Mouse (Mus musculus): Measurements from ENCODE around the gene Apba3. TPM values are rescaled to one million over a fixed set of nuclear protein-coding genes. Genes with fewer than 3 reads are reported as not detected.
A peak's percentile ranks its signal among the peaks of the same experiment; 100 is the strongest.

The Apba3 gene
- total RNA-seq, 1 experiment = 72.3 TPM

DNA sequence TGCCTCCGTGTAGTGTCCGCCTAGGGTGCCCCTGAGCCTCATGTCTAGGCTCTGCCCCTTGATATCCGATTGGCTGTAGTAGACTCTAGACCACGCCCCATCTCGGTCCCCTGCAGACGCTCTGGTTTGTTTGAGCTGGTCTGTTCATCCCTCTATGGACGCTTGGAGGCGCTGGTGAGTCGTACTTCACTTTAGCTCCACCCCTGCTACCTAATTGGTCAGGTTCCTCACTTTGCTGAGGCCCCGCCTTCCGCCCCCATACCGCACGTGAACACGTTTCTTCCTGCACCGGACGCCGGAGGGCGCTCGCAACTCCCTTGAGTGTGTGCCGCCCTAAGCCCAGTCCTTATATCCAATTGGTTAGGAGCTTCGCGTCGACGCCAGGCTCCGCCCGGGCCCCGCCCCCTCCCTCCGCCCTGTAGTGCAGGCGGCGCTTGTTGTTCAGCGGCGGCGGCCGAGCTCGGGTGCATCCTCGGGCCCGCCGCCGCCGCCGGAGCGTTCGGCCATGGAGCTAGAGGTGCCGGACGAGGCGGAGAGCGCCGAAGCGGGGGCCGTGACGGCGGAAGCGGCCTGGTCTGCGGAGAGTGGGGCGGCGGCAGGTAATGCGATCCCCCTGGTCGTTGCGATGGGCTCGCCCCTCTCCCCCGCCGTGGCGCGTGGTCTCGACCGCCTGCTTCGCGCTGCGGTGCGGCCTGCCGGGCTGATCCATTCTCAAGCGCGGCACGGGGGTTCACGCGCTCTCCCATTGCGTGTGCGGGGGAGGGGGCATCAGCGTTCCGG, 26.0 kb downstream of the Apba3 start, which contains the start of gene Pip5k1c:
TSS of gene Pip5k1c (plus strand) at position 410 of the 780 bp plus-strand sequence.
- in situ Hi-C loops (cut with MboI; ENCODE audit: low sequenced_read_pairs in 2 of 2, unreplicated experiment in 2 of 2) = no loop called here
- H3K36me3 ChIP-seq (ENCODE audit: control insufficient read depth, insufficient read depth, low read length, poor library complexity, severe bottlenecking) = peaks cover 5% of the 10 kb centered on the region; the same call in 1 of the 2 replicates
- H3K4me3 ChIP-seq (ENCODE audit: insufficient read depth in 1 of 2, low read depth in 1 of 2, low read length in 2 of 2, poor library complexity in 1 of 2, severe bottlenecking in 1 of 2) = peak within 1 kb of the TSS; percentile 83 to 97
- H3K27ac ChIP-seq (ENCODE audit: insufficient read depth, low read depth, low read length, poor library complexity, severe bottlenecking) = peak within 1 kb of the TSS; percentile 67; the same call in 1 of the 2 replicates
- H3K9ac ChIP-seq (ENCODE audit: insufficient read depth, low read depth, low read length, poor library complexity, severe bottlenecking) = peak within 1 kb of the TSS; percentile 97
- TF ChIP-seq ZNF384 (IDR thresholded peaks at IDR 0.05; ENCODE audit: low read depth, low read length) (no peak), CHD2 (IDR thresholded peaks at IDR 0.05; ENCODE audit: low read depth, low read length) (0 out of 2 replicates have a peak, but pooled peaks have one; percentile 31), MAFK (IDR thresholded peaks at IDR 0.05; ENCODE audit: insufficient read depth, low read depth, low read length) (no peak), HCFC1 (IDR thresholded peaks at IDR 0.05; ENCODE audit: borderline replicate concordance, insufficient read depth, low read length) (peak; percentile 60; the same call in 1 of the 2 replicates), ZC3H11A (IDR thresholded peaks at IDR 0.05; ENCODE audit: borderline replicate concordance, low read depth, low read length) (no peak)
- peak; percentile 100 for DNase-seq (ENCODE audit: low read depth, low spot score)
- H3K4me1 ChIP-seq (ENCODE audit: control insufficient read depth in 2 of 2, insufficient read depth in 2 of 2, low read length in 2 of 2, poor library complexity in 1 of 2) = peaks cover 4 to 29% of the 10 kb centered on the region in 2 experiments
- no peaks in the 10 kb centered on the region for H3K9me3 ChIP-seq (ENCODE audit: control insufficient read depth, insufficient read depth, low read depth, low read length)

GRCm38 (mm10) chr10:81293334-81294030, 26.7 kb downstream of the Apba3 start:
- H3K4me1 ChIP-seq (ENCODE audit: control insufficient read depth in 2 of 2, insufficient read depth in 2 of 2, low read length in 2 of 2, poor library complexity in 1 of 2) = peaks cover 4 to 27% of the 10 kb centered on the region in 2 experiments
- TF ChIP-seq MAFK (IDR thresholded peaks at IDR 0.05; ENCODE audit: insufficient read depth, low read depth, low read length) = no peak
- no peak for TF ChIP-seq HCFC1 (IDR thresholded peaks at IDR 0.05; ENCODE audit: borderline replicate concordance, insufficient read depth, low read length)
- TF ChIP-seq ZC3H11A (IDR thresholded peaks at IDR 0.05; ENCODE audit: borderline replicate concordance, low read depth, low read length) = no peak
- TF ChIP-seq ZNF384 (IDR thresholded peaks at IDR 0.05; ENCODE audit: low read depth, low read length) = no peak
- no peak for TF ChIP-seq CHD2 (IDR thresholded peaks at IDR 0.05; ENCODE audit: low read depth, low read length)
- in situ Hi-C loops (cut with MboI; ENCODE audit: low sequenced_read_pairs in 2 of 2, unreplicated experiment in 2 of 2) = no loop called here
- H3K36me3 ChIP-seq (ENCODE audit: control insufficient read depth, insufficient read depth, low read length, poor library complexity, severe bottlenecking) = peaks cover 5% of the 10 kb centered on the region; the same call in 1 of the 2 replicates
- no peak for DNase-seq (ENCODE audit: low read depth, low spot score)
- H3K27ac ChIP-seq (ENCODE audit: insufficient read depth, low read depth, low read length, poor library complexity, severe bottlenecking) = no peak overlapping the region
- H3K4me3 ChIP-seq (ENCODE audit: insufficient read depth in 1 of 2, low read depth in 1 of 2, low read length in 2 of 2, poor library complexity in 1 of 2, severe bottlenecking in 1 of 2) = peak overlapping the region; percentile 83 to 97
- no peaks in the 10 kb centered on the region for H3K9me3 ChIP-seq (ENCODE audit: control insufficient read depth, insufficient read depth, low read depth, low read length)
- H3K9ac ChIP-seq (ENCODE audit: insufficient read depth, low read depth, low read length, poor library complexity, severe bottlenecking) = peak overlapping the region; percentile 97

GRCm38 (mm10) chr10:81294442-81294841, 27.7 kb downstream of the Apba3 start:
- in situ Hi-C loops (cut with MboI; ENCODE audit: low sequenced_read_pairs in 2 of 2, unreplicated experiment in 2 of 2) = no loop called here
- Histone ChIP-seq H3K36me3 (ENCODE audit: control insufficient read depth, insufficient read depth, low read length, poor library complexity, severe bottlenecking) (peaks cover 5% of the 10 kb centered on the region; the same call in 1 of the 2 replicates), H3K9ac (ENCODE audit: insufficient read depth, low read depth, low read length, poor library complexity, severe bottlenecking) (no peak overlapping the region), H3K4me3 (ENCODE audit: insufficient read depth in 1 of 2, low read depth in 1 of 2, low read length in 2 of 2, poor library complexity in 1 of 2, severe bottlenecking in 1 of 2) (no peak overlapping the region; a peak in 1 of 4 replicates), H3K27ac (ENCODE audit: insufficient read depth, low read depth, low read length, poor library complexity, severe bottlenecking) (no peak overlapping the region), H3K9me3 (ENCODE audit: control insufficient read depth, insufficient read depth, low read depth, low read length) (no peaks in the 10 kb centered on the region), H3K4me1 (ENCODE audit: control insufficient read depth in 2 of 2, insufficient read depth in 2 of 2, low read length in 2 of 2, poor library complexity in 1 of 2) (peaks cover 4 to 25% of the 10 kb centered on the region in 2 experiments; a peak in 3 of 4 replicates)
- no peak for DNase-seq (ENCODE audit: low read depth, low spot score)
- no peak for TF ChIP-seq ZC3H11A (IDR thresholded peaks at IDR 0.05; ENCODE audit: borderline replicate concordance, low read depth, low read length)
- TF ChIP-seq MAFK (IDR thresholded peaks at IDR 0.05; ENCODE audit: insufficient read depth, low read depth, low read length) = no peak
- no peak for TF ChIP-seq HCFC1 (IDR thresholded peaks at IDR 0.05; ENCODE audit: borderline replicate concordance, insufficient read depth, low read length)
- no peak for TF ChIP-seq CHD2 (IDR thresholded peaks at IDR 0.05; ENCODE audit: low read depth, low read length)
- TF ChIP-seq ZNF384 (IDR thresholded peaks at IDR 0.05; ENCODE audit: low read depth, low read length) = no peak

- Histone ChIP-seq H3K4me1 (ENCODE audit: control insufficient read depth in 2 of 2, insufficient read depth in 2 of 2, low read length in 2 of 2, poor library complexity in 1 of 2) (peaks cover 4 to 25% of the 10 kb centered on the region in 2 experiments; a peak in 3 of 4 replicates), H3K9me3 (ENCODE audit: control insufficient read depth, insufficient read depth, low read depth, low read length) (no peaks in the 10 kb centered on the region), H3K27ac (ENCODE audit: insufficient read depth, low read depth, low read length, poor library complexity, severe bottlenecking) (no peak overlapping the region), H3K4me3 (ENCODE audit: insufficient read depth in 1 of 2, low read depth in 1 of 2, low read length in 2 of 2, poor library complexity in 1 of 2, severe bottlenecking in 1 of 2) (no peak overlapping the region), H3K9ac (ENCODE audit: insufficient read depth, low read depth, low read length, poor library complexity, severe bottlenecking) (no peak overlapping the region), H3K36me3 (ENCODE audit: control insufficient read depth, insufficient read depth, low read length, poor library complexity, severe bottlenecking) (peaks cover 5% of the 10 kb centered on the region; the same call in 1 of the 2 replicates)
- TF ChIP-seq MAFK (IDR thresholded peaks at IDR 0.05; ENCODE audit: insufficient read depth, low read depth, low read length) (no peak), CHD2 (IDR thresholded peaks at IDR 0.05; ENCODE audit: low read depth, low read length) (no peak), HCFC1 (IDR thresholded peaks at IDR 0.05; ENCODE audit: borderline replicate concordance, insufficient read depth, low read length) (no peak), ZC3H11A (IDR thresholded peaks at IDR 0.05; ENCODE audit: borderline replicate concordance, low read depth, low read length) (no peak), ZNF384 (IDR thresholded peaks at IDR 0.05; ENCODE audit: low read depth, low read length) (no peak)
- DNase-seq (ENCODE audit: low read depth, low spot score) = no peak
- in situ Hi-C loops (cut with MboI; ENCODE audit: low sequenced_read_pairs in 2 of 2, unreplicated experiment in 2 of 2) = no loop called here
Observed at GRCm38 (mm10) chr10:81295185-81295584, 28.4 kb downstream of the Apba3 start.

Data from ES-E14 (cell line).